Comparison of ENCODE assay signal across 20 mouse cellular contexts in the genomic region with DNA sequence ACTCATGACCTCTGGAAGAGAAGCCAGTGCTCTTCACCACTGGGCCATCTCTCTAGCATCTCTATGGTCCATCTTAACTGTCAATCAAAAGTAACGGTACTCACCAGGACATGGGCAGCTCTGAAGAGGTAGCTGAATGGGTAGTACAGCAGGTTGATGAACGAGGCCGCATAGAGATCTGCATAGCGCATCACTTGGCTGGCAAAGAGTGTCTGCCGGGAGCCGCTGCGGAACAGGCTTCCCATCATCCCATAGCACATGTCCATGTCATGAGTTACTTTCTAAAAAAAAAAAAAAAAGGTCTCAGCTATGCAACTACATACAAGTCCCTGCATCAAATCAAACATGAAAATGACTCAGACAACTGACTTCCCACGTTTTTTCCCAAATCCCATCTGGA.
"Had no signal": no experiment of that assay in that cellular context is flagged by ENCODE, and none has a peak within 500 bp of the region (broad histone marks: within the 10 kb centered on the region; RNA-seq: fewer than 3 reads in every experiment).

No protein-coding gene starts in this region.

- H3K9ac ChIP-seq: heart, embryonic 13.5 days; heart, embryonic 15.5 days; hindbrain, embryonic 13.5 days; hindbrain, embryonic 15.5 days; limb, embryonic 12.5 days; liver, embryonic 13.5 days had no signal

- H3K27ac ChIP-seq: heart, adult 2 months; heart, embryonic 13.5 days; heart, embryonic 15.5 days; hindbrain, embryonic 13.5 days; hindbrain, embryonic 15.5 days; hindbrain, postnatal 0 days; left cerebral cortex, adult 2 months; limb, embryonic 10.5 days; limb, embryonic 12.5 days; liver, embryonic 13.5 days had no signal

- H3K4me3 ChIP-seq: heart, adult 2 months; heart, embryonic 13.5 days; heart, embryonic 15.5 days; hindbrain, embryonic 13.5 days; hindbrain, embryonic 15.5 days; left cerebral cortex, adult 2 months; limb, embryonic 10.5 days; limb, embryonic 12.5 days; liver, embryonic 13.5 days had no signal

- H3K27me3 ChIP-seq: heart, embryonic 13.5 days; heart, embryonic 15.5 days; hindbrain, embryonic 13.5 days; hindbrain, embryonic 15.5 days; limb, embryonic 12.5 days; liver, embryonic 13.5 days had no signal

- H3K4me1 ChIP-seq: heart, embryonic 15.5 days; hindbrain, embryonic 13.5 days; hindbrain, embryonic 15.5 days; limb, embryonic 10.5 days; limb, embryonic 12.5 days had no signal

- H3K9me3 ChIP-seq: heart, embryonic 13.5 days; heart, embryonic 15.5 days; hindbrain, embryonic 13.5 days; hindbrain, embryonic 15.5 days; limb, embryonic 10.5 days; limb, embryonic 12.5 days; liver, embryonic 13.5 days had no signal

- DNase-seq: gastrocnemius, postnatal 14 days; heart, postnatal 14 days; heart, postnatal 36 days; kidney, adult 11 months; kidney, adult 8-10 months; kidney, postnatal 10 days; kidney, postnatal 25 days; kidney, postnatal 4 days; layer of hippocampus, adult 9-11 months; liver; liver, embryonic 13.5 days had no signal
